13 mouse cellular contexts compared by ENCODE assay signal in genomic region chr5:111213935-111214450, GRCm38 (mm10).
DNase-seq lines count a peak whose midpoint lies in the region; ATAC-seq and TF ChIP-seq lines count a peak whose summit lies in the region.
"Had no signal": no experiment of that assay in that cellular context is flagged by ENCODE, and none has a peak within 500 bp of the region (broad histone marks: within the 10 kb centered on the region; RNA-seq: fewer than 3 reads in every experiment).

No protein-coding gene starts in this region.

- TF ChIP-seq POLR2A in kidney, adult 2 months (IDR thresholded peaks at IDR 0.05; ENCODE audit: low read depth, low read length) = no peak

- H3K4me3 ChIP-seq in forebrain, embryonic 12.5 days (replicated peaks) = no peak overlapping the region
- no peak overlapping the region for H3K4me3 ChIP-seq in forebrain, embryonic 11.5 days (ENCODE audit: low read depth, low read length)
- no peak overlapping the region for H3K4me3 ChIP-seq in kidney, postnatal 0 days (replicated peaks; ENCODE audit: low read depth, low read length)
- H3K4me3 ChIP-seq in kidney, adult 2 months (ENCODE audit: insufficient read depth, low read depth, low read length) = no peak overlapping the region
- no peak overlapping the region for H3K4me3 ChIP-seq in hindbrain, embryonic 11.5 days (ENCODE audit: low read depth, low read length)
- H3K4me3 ChIP-seq in midbrain, postnatal 0 days (ENCODE audit: low read depth, low read length) = no peak overlapping the region
- H3K4me3 ChIP-seq: embryonic facial prominence, embryonic 15.5 days had no signal

- no peak for ATAC-seq in forebrain, embryonic 12.5 days (ENCODE audit: low FRiP score)
- no peak for ATAC-seq in forebrain, embryonic 11.5 days (replicated peaks; ENCODE audit: low FRiP score)
- ATAC-seq in kidney, postnatal 0 days (replicated peaks; ENCODE audit: low FRiP score, low read depth) = peak; percentile 53
- ATAC-seq in hindbrain, embryonic 11.5 days (ENCODE audit: low FRiP score) = no peak
- ATAC-seq in midbrain, postnatal 0 days (ENCODE audit: low FRiP score) = no peak

- no peaks in the 10 kb centered on the region for H3K36me3 ChIP-seq in forebrain, embryonic 12.5 days (replicated peaks)
- no peaks in the 10 kb centered on the region for H3K36me3 ChIP-seq in forebrain, embryonic 11.5 days (ENCODE audit: control insufficient read depth, insufficient read depth, low read length)
- H3K36me3 ChIP-seq in kidney, postnatal 0 days (ENCODE audit: insufficient read depth, low read length) = no peaks in the 10 kb centered on the region
- H3K36me3 ChIP-seq in kidney, adult 2 months (ENCODE audit: control insufficient read depth, insufficient read depth, low read length) = no peaks in the 10 kb centered on the region
- H3K36me3 ChIP-seq in hindbrain, embryonic 11.5 days (ENCODE audit: control insufficient read depth, insufficient read depth, low read length) = no peaks in the 10 kb centered on the region
- no peaks in the 10 kb centered on the region for H3K36me3 ChIP-seq in midbrain, postnatal 0 days (ENCODE audit: insufficient read depth, low read length)
- H3K36me3 ChIP-seq: embryonic facial prominence, embryonic 15.5 days had no signal

- no peaks in the 10 kb centered on the region for H3K9me3 ChIP-seq in forebrain, embryonic 12.5 days
- H3K9me3 ChIP-seq in forebrain, embryonic 11.5 days (ENCODE audit: control insufficient read depth, low read length) = no peaks in the 10 kb centered on the region
- no peaks in the 10 kb centered on the region for H3K9me3 ChIP-seq in kidney, postnatal 0 days (replicated peaks; ENCODE audit: low read length)
- no peaks in the 10 kb centered on the region for H3K9me3 ChIP-seq in hindbrain, embryonic 11.5 days (ENCODE audit: control insufficient read depth, low read length)
- no peaks in the 10 kb centered on the region for H3K9me3 ChIP-seq in midbrain, postnatal 0 days (ENCODE audit: low read length)
- H3K9me3 ChIP-seq: embryonic facial prominence, embryonic 15.5 days had no signal

- intact Hi-C loops in left cerebral cortex, postnatal 36 days (cut with DNase I) = no loop called here

- no peak overlapping the region for H3K9ac ChIP-seq in forebrain, embryonic 12.5 days
- H3K9ac ChIP-seq in forebrain, embryonic 11.5 days (ENCODE audit: low read length) = no peak overlapping the region
- no peak overlapping the region for H3K9ac ChIP-seq in kidney, postnatal 0 days (ENCODE audit: low read depth, low read length)
- no peak overlapping the region for H3K9ac ChIP-seq in hindbrain, embryonic 11.5 days (ENCODE audit: low read depth, low read length)
- H3K9ac ChIP-seq in midbrain, postnatal 0 days (replicated peaks; ENCODE audit: low read length, poor library complexity, severe bottlenecking) = no peak overlapping the region
- H3K9ac ChIP-seq: embryonic facial prominence, embryonic 15.5 days had no signal

- WGBS in forebrain, embryonic 12.5 days = 57% methylated on average over 8 of the region's 8 CpGs
- WGBS in forebrain, embryonic 11.5 days = 46% methylated on average over 8 of the region's 8 CpGs
- WGBS in kidney, postnatal 0 days = 38% methylated on average over 8 of the region's 8 CpGs
- 40% methylated on average over 8 of the region's 8 CpGs for WGBS in kidney, adult 2 months
- 66% methylated on average over 8 of the region's 8 CpGs for WGBS in hindbrain, embryonic 11.5 days
- 44% methylated on average over 8 of the region's 8 CpGs for WGBS in midbrain, postnatal 0 days

- H3K27ac ChIP-seq in forebrain, embryonic 12.5 days = peak overlapping the region; percentile 77; the same call in 1 of the 2 replicates
- H3K27ac ChIP-seq in forebrain, embryonic 11.5 days (ENCODE audit: low read depth, low read length) = no peak overlapping the region
- H3K27ac ChIP-seq in kidney, postnatal 0 days = peak overlapping the region; percentile 62
- no peak overlapping the region for H3K27ac ChIP-seq in kidney, adult 2 months (ENCODE audit: insufficient read depth, low read depth, low read length)
- 0 out of 2 replicates have a peak overlapping the region, but pooled peaks have one; percentile 27 for H3K27ac ChIP-seq in hindbrain, embryonic 11.5 days (ENCODE audit: low read depth, low read length)
- H3K27ac ChIP-seq in midbrain, postnatal 0 days (ENCODE audit: low read depth, low read length) = no peak overlapping the region
- H3K27ac ChIP-seq: embryonic facial prominence, embryonic 15.5 days had no signal

- H3K4me2 ChIP-seq in forebrain, embryonic 12.5 days = no peak overlapping the region
- no peak overlapping the region for H3K4me2 ChIP-seq in forebrain, embryonic 11.5 days (ENCODE audit: low read depth, low read length, severe bottlenecking)
- no peak overlapping the region for H3K4me2 ChIP-seq in kidney, postnatal 0 days (ENCODE audit: low read length)
- no peak overlapping the region for H3K4me2 ChIP-seq in hindbrain, embryonic 11.5 days (replicated peaks; ENCODE audit: low read depth, low read length)
- no peak overlapping the region for H3K4me2 ChIP-seq in midbrain, postnatal 0 days (ENCODE audit: low read depth, low read length, poor library complexity, severe bottlenecking)
- H3K4me2 ChIP-seq: embryonic facial prominence, embryonic 15.5 days had no signal

- peaks cover 23% of the 10 kb centered on the region for H3K27me3 ChIP-seq in forebrain, embryonic 12.5 days
- H3K27me3 ChIP-seq in forebrain, embryonic 11.5 days (ENCODE audit: control insufficient read depth, insufficient read depth, low read length) = peaks cover 1% of the 10 kb centered on the region
- no peaks in the 10 kb centered on the region for H3K27me3 ChIP-seq in kidney, postnatal 0 days (ENCODE audit: insufficient read depth, low read length)
- no peaks in the 10 kb centered on the region for H3K27me3 ChIP-seq in kidney, adult 2 months (replicated peaks; ENCODE audit: control insufficient read depth, insufficient read depth, low read length)
- peaks cover 14% of the 10 kb centered on the region for H3K27me3 ChIP-seq in hindbrain, embryonic 11.5 days (ENCODE audit: control insufficient read depth, insufficient read depth, low read length)
- no peaks in the 10 kb centered on the region for H3K27me3 ChIP-seq in midbrain, postnatal 0 days (ENCODE audit: insufficient read depth, low read length)
- H3K27me3 ChIP-seq: embryonic facial prominence, embryonic 15.5 days had no signal

- DNase-seq in forebrain, embryonic 11.5 days (ENCODE audit: low spot score) = no peak
- peak; percentile 87 for DNase-seq in kidney, postnatal 0 days (ENCODE audit: low spot score)
- DNase-seq in kidney, adult 2 months = no peak
- DNase-seq in hindbrain, embryonic 11.5 days (ENCODE audit: low spot score) = no peak
- no peak for DNase-seq in midbrain, postnatal 0 days (ENCODE audit: low spot score)
- DNase-seq in left cerebral cortex, postnatal 36 days (ENCODE audit: low spot score in 2 of 2) = no peak
- DNase-seq in ovary, postnatal 36 days (ENCODE audit: low spot score) = no peak
- DNase-seq: adrenal gland, postnatal 14 days; cerebellum, postnatal 25 days; lung, postnatal 36 days; thymus, adult 18-20 months had no signal

- peaks cover 52% of the 10 kb centered on the region for H3K4me1 ChIP-seq in forebrain, embryonic 12.5 days
- H3K4me1 ChIP-seq in forebrain, embryonic 11.5 days (replicated peaks; ENCODE audit: control insufficient read depth, insufficient read depth, low read length) = peaks cover 9% of the 10 kb centered on the region; the same call in 1 of the 2 replicates
- H3K4me1 ChIP-seq in kidney, postnatal 0 days (replicated peaks; ENCODE audit: insufficient read depth, low read length) = peaks cover 26% of the 10 kb centered on the region
- no peaks in the 10 kb centered on the region for H3K4me1 ChIP-seq in kidney, adult 2 months (ENCODE audit: control insufficient read depth, insufficient read depth, low read length)
- H3K4me1 ChIP-seq in hindbrain, embryonic 11.5 days (replicated peaks; ENCODE audit: control insufficient read depth, insufficient read depth, low read length) = peaks cover 13% of the 10 kb centered on the region
- peaks cover 9% of the 10 kb centered on the region for H3K4me1 ChIP-seq in midbrain, postnatal 0 days (ENCODE audit: insufficient read depth, low read length)

- peak; percentile 59 for TF ChIP-seq CTCF in kidney, postnatal 0 days (IDR thresholded peaks at IDR 0.05; ENCODE audit: low read depth)
- no peak; the same call in 1 of the 2 replicates for TF ChIP-seq CTCF in kidney, adult 2 months (conservative IDR thresholded peaks at IDR 0.05; ENCODE audit: insufficient read depth, insufficient read length, low read depth, low read length)
- peak; percentile 36 for TF ChIP-seq CTCF in midbrain, postnatal 0 days (IDR thresholded peaks at IDR 0.05)

Comparison
In these comparisons a context has a peak if more than half of its experiments do, and no peak if none do; other contexts are left out.
1. H3K27ac ChIP-seq: peak in forebrain, embryonic 12.5 days (single experiment), kidney, postnatal 0 days (single experiment) and hindbrain, embryonic 11.5 days (single experiment); none in forebrain, embryonic 11.5 days (single experiment), kidney, adult 2 months (single experiment) and midbrain, postnatal 0 days (single experiment).